Mouse (Mus musculus) spleen, postnatal 4 days (tissue): ENCODE results near the gene Rasal3.
A peak's percentile ranks its signal among the peaks of the same experiment; 100 is the strongest.

Experiments
- DNase-seq, 2 experiments: peaks; one replicate each; pipeline ENCODE4 v3.0.0; 2022; ENCODE audit warnings: low spot score in 2 of 2

The Rasal3 gene

GRCm38 (mm10) chr17:32388370-32389100 lies 14.8 kb downstream of the Rasal3 start:
- DNase-seq: peak; percentile 54 to 78

GRCm38 (mm10) chr17:32387986-32388369 lies 15.4 kb downstream of the Rasal3 start:
- peak in 1 of 2 experiments; percentile 11 for DNase-seq

GRCm38 (mm10) chr17:32386659-32387432 lies 16.5 kb downstream of the Rasal3 start:
- peak; percentile 55 to 74 for DNase-seq

GRCm38 (mm10) chr17:32383661-32384060 lies 19.7 kb downstream of the Rasal3 start:
- DNase-seq: no peak

- no peak for DNase-seq
Measured at GRCm38 (mm10) chr17:32382576-32382975, 20.8 kb downstream of the Rasal3 start.

- DNase-seq: no peak
Measured at GRCm38 (mm10) chr17:32378786-32379185, 24.6 kb downstream of the Rasal3 start.

- DNase-seq: peak; percentile 18 to 57
Measured at GRCm38 (mm10) chr17:32377137-32377536, 26.2 kb downstream of the Rasal3 start.

GRCm38 (mm10) chr17:32376475-32376874 lies 26.9 kb downstream of the Rasal3 start:
- peak; percentile 10 to 61 for DNase-seq

- peak in 1 of 2 experiments; percentile 9 for DNase-seq
Measured at GRCm38 (mm10) chr17:32368991-32369578, 34.3 kb downstream of the Rasal3 start.

GRCm38 (mm10) chr17:32367706-32368105 lies 35.7 kb downstream of the Rasal3 start:
- DNase-seq: no peak

GRCm38 (mm10) chr17:32365296-32365695 lies 38.1 kb downstream of the Rasal3 start:
- DNase-seq: no peak

- DNase-seq: no peak
Measured at GRCm38 (mm10) chr17:32364850-32365249, 38.5 kb downstream of the Rasal3 start.

GRCm38 (mm10) chr17:32364331-32364730 lies 39.1 kb downstream of the Rasal3 start:
- DNase-seq: peak; percentile 86 to 93

- peak in 1 of 2 experiments; percentile 70 for DNase-seq
Measured at GRCm38 (mm10) chr17:32363821-32364301, 39.5 kb downstream of the Rasal3 start.

- DNase-seq: peak in 1 of 2 experiments; percentile 11
Measured at GRCm38 (mm10) chr17:32362686-32363085, 40.7 kb downstream of the Rasal3 start.

GRCm38 (mm10) chr17:32359928-32360327 lies 43.5 kb downstream of the Rasal3 start:
- peak in 1 of 2 experiments; percentile 12 for DNase-seq

GRCm38 (mm10) chr17:32358943-32359340 lies 44.4 kb downstream of the Rasal3 start:
- DNase-seq: peak in 1 of 2 experiments; percentile 10

- DNase-seq: no peak
Measured at GRCm38 (mm10) chr17:32358192-32358942, 45.0 kb downstream of the Rasal3 start.

- peak in 1 of 2 experiments; percentile 10 for DNase-seq
Measured at GRCm38 (mm10) chr17:32356766-32357760, 46.3 kb downstream of the Rasal3 start.

GRCm38 (mm10) chr17:32356281-32356680 lies 47.1 kb downstream of the Rasal3 start:
- no peak for DNase-seq
